Mouse (Mus musculus) megakaryocyte, embryonic 14.5 days (primary cell): Measurements from ENCODE around the gene Ndufs2. TPM values are rescaled to one million over a fixed set of nuclear protein-coding genes. Genes with fewer than 3 reads are reported as not detected.

Experiments used
- H3K27me3 ChIP-seq: replicated peaks from 2 replicates; pipeline ENCODE3; 2012; ENCODE audit warnings: inconsistent platforms
- H3K36me3 ChIP-seq: replicated peaks from 2 replicates; pipeline ENCODE3; 2012; ENCODE audit warnings: low read length, inconsistent platforms, mixed read lengths
- H3K4me1 ChIP-seq: 2 replicates; pipeline ENCODE4 v1.6.1; 2012; ENCODE audit warnings: inconsistent platforms
- H3K4me3 ChIP-seq: replicated peaks from 2 replicates; pipeline ENCODE3; 2012; ENCODE audit warnings: moderate library complexity, mild to moderate bottlenecking, inconsistent platforms
- H3K9me3 ChIP-seq: 2 replicates; pipeline ENCODE4 v1.6.1; 2012; ENCODE audit warnings: inconsistent platforms
- FLI1 ChIP-seq: IDR thresholded peaks from 2 replicates; pipeline ENCODE4 v1.6.1; 2012; ENCODE audit warnings: low read length, inconsistent platforms, mixed read lengths
- GATA1 ChIP-seq: IDR thresholded peaks from 3 replicates; pipeline ENCODE4 v1.6.1; 2012; ENCODE audit warnings: mixed read lengths, low read length, inconsistent platforms, borderline replicate concordance
- polyA plus RNA-seq: library from polyadenylated mRNA; stranded (reverse); fragments of >175 nt; gene quantifications from 2 replicates; pipeline ENCODE4 v1.2.3, GENCODE M21; 2012; ENCODE audit warnings: low replicate concordance; ENCODE audit not compliant: insufficient read depth

Ndufs2 gene
- polyA plus RNA-seq, 1 experiment = 49.7 TPM

DNA sequence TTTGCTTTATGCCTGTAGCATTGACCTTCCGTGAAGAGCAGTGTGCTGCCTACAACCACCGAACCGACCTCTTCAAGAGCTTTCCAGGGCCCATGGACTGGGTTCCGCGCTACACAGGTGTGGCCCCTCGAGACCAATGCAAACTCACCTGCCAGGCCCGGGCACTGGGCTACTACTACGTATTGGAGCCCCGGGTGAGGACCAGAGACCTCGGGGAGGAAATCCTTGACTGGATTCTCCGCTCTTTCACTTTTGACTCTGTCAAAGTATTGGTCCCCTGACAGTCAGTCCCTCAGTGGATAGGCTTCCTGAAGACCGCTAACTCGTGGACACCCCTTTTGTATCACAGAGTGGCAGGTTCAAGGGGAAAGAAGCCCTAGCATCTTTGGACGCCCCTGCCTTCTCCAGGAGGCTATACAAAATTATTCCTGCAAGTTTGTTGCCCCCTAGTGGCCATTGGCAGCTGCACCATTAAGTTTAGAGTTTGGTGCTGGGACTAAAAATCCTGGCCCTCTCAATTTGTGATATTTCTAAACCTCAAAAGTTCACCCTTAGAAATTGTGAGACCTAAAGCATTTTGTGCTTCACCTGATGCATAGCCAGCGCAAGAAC, 5.9 kb upstream of the Ndufs2 start:
- TF ChIP-seq FLI1 = no peak
- TF ChIP-seq GATA1 = no peak
- Histone ChIP-seq H3K4me1 (peaks cover 48% of the 10 kb centered on the region), H3K36me3 (no peaks in the 10 kb centered on the region), H3K9me3 (no peaks in the 10 kb centered on the region), H3K4me3 (peak overlapping the region; percentile 85), H3K27me3 (peaks cover 49% of the 10 kb centered on the region)

DNA sequence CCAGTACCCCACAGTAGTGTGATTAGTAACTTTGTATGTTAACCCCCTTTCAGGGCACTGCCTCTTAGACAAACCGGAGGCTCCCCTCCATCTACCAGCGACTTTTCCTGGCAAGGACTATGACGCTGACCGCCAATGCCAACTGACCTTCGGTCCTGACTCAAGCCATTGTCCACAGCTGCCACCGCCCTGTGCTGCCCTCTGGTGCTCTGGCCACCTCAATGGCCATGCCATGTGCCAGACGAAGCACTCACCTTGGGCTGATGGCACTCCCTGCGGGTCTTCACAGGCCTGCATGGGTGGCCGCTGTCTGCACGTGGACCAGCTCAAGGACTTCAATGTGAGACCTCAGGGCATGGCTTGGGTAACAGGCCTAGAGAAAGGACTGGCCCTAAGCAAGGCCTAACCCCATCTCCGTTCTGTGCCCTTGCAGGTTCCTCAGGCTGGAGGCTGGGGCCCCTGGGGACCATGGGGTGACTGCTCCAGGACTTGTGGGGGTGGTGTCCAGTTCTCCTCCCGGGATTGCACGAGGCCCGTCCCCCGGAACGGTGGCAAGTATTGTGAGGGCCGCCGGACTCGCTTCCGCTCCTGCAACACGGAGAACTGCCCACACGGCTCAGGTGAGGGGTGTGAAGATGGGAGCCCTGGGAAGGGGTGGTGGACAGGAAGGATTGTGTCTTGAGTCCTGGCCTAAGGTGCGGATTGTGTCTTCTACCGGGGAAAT, 5.1 kb upstream of the Ndufs2 start:
- TF ChIP-seq FLI1 (no peak), GATA1 (no peak)
- Histone ChIP-seq H3K36me3 (no peaks in the 10 kb centered on the region), H3K9me3 (no peaks in the 10 kb centered on the region), H3K4me3 (peak overlapping the region; percentile 14), H3K4me1 (peaks cover 55% of the 10 kb centered on the region), H3K27me3 (peaks cover 44% of the 10 kb centered on the region)

DNA sequence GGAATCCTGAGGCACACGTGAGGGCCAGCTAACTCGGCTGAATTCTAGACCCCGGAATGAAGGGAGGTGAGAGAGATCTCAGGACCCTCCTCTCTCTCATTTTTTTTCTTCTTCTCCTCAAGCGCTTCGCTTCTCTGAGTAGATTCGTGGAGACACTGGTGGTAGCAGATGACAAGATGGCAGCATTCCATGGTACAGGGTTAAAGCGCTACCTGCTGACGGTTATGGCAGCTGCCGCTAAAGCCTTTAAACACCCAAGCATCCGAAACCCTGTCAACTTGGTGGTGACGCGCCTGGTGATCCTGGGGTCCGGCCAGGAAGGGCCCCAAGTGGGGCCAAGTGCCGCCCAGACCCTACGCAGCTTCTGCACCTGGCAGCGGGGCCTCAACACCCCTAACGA, 1.2 kb upstream of the Ndufs2 start:
- H3K4me3 ChIP-seq = no peak overlapping the region
- peaks cover 73% of the 10 kb centered on the region for H3K4me1 ChIP-seq
- TF ChIP-seq GATA1 (no peak), FLI1 (no peak)
- no peaks in the 10 kb centered on the region for H3K9me3 ChIP-seq
- H3K36me3 ChIP-seq = no peaks in the 10 kb centered on the region
- peaks cover 25% of the 10 kb centered on the region for H3K27me3 ChIP-seq

DNA sequence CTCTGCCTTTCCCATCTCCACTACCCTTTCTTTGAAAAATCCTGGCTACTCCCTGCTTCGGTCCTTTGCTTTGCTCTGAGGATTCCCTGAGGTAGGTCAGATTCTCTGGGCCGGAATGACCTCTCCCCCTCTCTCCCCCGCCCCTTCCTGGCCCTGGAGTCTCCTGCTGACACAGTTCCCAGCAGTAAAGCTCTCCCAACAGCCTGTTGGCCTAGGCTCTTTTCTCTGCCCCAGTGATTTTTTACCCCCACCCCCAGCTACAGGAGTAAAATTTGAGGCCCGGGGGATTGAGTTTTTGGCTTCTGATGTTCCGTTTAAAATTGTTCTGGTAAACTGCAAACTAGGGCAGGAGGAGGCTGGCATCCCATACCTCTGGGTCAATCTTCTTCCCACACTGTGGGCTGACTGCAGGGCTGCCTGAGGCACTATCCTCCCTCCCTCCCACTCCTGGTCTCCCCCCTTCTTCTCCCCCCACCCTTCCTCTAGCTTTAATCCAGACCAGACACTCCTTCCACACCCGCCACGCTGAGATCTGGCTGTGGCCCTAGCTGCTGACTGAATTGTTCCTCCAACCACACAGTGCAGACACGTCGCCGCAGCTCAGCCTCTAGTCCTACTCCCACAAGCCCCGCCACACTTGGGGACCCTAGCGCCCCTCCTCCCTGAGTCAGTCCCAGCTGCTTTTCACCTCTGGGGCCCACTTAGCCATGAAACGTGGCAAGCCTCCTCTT, 571 bp upstream of the Ndufs2 start:
- Histone ChIP-seq H3K27me3 (peaks cover 25% of the 10 kb centered on the region), H3K4me1 (peaks cover 71% of the 10 kb centered on the region), H3K4me3 (no peak overlapping the region), H3K36me3 (no peaks in the 10 kb centered on the region), H3K9me3 (no peaks in the 10 kb centered on the region)
- TF ChIP-seq FLI1 (no peak), GATA1 (no peak)

DNA sequence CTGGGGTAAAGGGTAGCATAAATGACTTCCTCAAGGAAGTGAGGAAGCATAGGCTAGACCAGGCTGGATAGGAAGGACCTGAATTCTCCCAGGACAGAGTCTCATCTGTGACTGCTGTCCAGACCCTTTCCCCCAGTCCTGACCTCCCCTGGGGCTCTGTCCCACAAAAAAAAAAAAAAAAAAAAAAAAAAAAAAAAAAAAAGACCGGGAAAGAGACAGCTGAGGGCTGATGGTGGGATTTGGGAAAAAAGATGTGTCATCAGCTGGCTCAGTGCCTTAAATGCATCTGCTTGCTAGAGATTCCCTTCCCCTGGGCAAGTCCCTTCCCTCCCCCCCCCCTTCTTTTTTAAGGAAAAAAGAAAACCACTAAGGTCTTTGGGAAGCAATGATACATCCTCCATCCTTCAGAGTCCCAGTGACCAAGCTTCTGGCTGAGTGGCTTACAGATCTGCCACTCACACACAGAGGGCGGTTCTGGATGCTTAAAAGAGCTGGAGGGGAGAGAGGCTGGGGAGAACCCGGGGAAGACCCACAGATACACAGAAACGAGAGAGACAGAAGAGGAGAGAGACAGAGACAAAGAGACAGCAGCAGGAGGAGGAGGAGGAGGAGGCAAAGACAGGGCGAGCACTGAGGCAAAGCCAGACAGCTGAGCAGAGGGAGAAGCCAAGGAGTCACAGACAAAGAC, 1.1 kb downstream of the Ndufs2 start, which contains the start of gene Adamts4:
TSS of gene Adamts4 (plus strand) at position 509 of the 688 bp plus-strand sequence.
- H3K4me1 ChIP-seq = peaks cover 77% of the 10 kb centered on the region
- H3K27me3 ChIP-seq = peaks cover 25% of the 10 kb centered on the region
- peak within 1 kb of the TSS; percentile 4 for H3K4me3 ChIP-seq
- no peaks in the 10 kb centered on the region for H3K9me3 ChIP-seq
- no peak for TF ChIP-seq FLI1
- TF ChIP-seq GATA1 = no peak
- H3K36me3 ChIP-seq = peaks cover 7% of the 10 kb centered on the region

DNA sequence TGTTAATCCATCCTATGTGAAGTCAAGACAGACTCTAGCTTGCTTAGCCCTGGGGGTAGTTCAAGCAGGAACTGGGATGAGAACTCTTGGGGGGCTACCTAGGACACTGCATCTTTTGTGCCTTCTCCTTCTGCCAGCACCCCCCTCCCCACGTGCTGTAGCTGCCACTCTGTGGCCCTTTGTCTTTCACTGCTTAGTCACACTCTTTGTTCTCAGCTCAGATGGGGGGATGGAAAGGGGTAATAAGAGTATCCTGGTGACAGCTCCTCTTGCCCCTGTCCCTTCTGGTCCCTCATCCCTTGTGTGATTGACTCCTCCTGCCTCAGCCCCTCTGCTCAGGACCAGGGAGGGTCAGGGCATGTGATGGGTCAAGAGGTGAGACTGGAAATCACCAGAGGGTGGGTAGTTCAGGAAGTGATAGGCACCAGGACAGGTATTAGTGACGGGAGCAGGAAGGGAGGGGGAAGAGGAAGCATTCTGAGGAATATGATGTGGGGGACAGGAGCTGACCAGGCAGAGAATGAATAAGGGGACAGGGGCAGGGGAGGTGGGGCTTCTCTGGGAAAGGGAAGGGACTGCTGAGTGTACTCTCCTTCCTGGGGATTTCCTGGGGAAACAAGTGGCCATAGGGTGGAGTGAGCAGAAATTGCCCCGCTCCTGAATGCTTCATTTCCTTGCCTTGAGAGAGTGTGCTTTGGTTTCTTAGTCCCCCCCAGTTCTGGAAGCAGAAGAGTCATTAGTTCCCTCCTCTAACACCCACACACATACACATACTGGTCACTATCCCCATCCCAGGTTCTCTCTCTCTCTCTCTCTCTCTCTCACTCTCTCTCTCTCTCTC, 2.6 kb downstream of the Ndufs2 start:
- Histone ChIP-seq H3K27me3 (peaks cover 17% of the 10 kb centered on the region), H3K4me3 (peak overlapping the region; percentile 97), H3K4me1 (peaks cover 74% of the 10 kb centered on the region), H3K36me3 (peaks cover 18% of the 10 kb centered on the region), H3K9me3 (no peaks in the 10 kb centered on the region)
- no peak for TF ChIP-seq FLI1
- TF ChIP-seq GATA1 = no peak

DNA sequence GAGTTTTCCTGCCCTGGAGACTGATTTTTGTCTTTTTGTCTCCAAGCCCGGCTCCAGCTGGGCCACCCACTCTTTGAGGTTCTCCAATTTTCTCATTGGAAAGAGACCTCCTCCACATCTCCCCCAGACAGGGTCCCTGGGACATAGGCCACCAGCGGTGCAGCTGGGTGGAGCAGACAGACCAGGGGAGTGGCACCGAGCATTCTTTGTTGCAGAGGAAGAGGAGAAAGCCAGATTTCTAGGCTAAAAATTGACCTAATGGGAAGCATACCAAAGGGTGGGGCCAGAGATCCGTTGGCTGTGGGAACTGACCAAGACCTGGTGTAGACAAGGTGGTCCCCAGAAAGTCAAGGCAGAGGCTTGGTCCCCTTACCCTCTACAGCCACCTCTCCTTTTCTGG, 3.3 kb downstream of the Ndufs2 start:
- Histone ChIP-seq H3K4me3 (peak overlapping the region; percentile 97), H3K9me3 (no peaks in the 10 kb centered on the region), H3K27me3 (peaks cover 12% of the 10 kb centered on the region), H3K36me3 (peaks cover 25% of the 10 kb centered on the region), H3K4me1 (peaks cover 76% of the 10 kb centered on the region)
- no peak for TF ChIP-seq GATA1
- TF ChIP-seq FLI1 = no peak

DNA sequence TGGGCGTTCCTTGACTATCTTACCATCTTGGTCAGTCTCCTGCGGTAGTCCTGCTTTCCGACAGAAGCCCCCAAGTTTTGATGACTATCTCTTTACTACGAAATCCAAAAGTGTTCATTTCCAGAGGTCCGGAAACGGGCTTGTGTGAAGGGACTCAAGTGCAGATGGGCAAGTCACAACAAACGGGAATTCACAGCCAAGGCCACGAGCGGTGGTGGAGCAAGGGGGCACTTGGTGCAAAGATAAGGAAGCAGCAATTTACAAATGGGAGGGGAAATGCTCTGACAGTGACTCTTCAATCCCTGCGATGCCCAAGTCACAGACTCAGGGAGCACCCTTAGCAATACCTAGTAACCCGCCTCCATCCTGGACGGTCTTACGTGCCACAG, 3.7 kb downstream of the Ndufs2 start:
- peaks cover 8% of the 10 kb centered on the region for H3K27me3 ChIP-seq
- TF ChIP-seq FLI1 (no peak), GATA1 (no peak)
- peaks cover 30% of the 10 kb centered on the region for H3K36me3 ChIP-seq
- H3K4me1 ChIP-seq = peaks cover 72% of the 10 kb centered on the region
- no peaks in the 10 kb centered on the region for H3K9me3 ChIP-seq
- H3K4me3 ChIP-seq = peak overlapping the region; percentile 97

DNA sequence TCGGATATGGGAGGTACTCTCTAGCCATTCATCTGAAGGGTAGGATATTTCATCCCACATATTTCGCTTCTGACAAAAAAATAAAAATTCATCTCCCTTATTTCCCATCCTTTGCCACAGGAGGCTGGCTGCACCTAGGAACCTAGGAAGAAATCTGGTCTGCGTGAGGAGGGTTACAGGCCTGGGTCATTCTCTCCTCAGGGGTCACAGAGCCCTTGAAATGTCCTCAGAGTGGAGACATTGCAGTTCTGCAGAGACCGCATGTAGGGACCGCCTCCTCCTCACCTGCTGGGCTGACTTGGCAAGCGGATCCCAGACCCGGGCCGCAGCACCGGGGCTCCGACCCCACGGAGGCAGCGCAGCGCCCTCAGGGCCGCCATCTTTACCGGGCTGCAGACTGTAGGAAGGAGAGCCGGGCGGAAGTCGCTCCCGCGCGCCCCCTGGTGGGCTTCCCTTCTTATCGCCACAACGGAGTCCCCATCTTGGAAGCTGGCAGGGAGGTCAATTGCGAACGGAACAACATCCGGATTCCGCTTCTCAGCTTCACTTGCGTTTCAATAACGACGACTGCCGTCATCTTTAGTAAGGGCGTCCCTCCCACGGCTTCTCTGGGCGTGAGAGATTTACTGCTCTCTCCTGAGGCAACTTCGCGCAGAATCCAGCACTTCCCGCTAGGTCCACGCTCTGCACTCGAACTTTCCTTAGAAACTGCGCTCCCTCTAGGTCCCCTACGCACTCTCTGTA, 4.3 kb downstream of the Ndufs2 start:
- H3K4me1 ChIP-seq = peaks cover 66% of the 10 kb centered on the region
- H3K36me3 ChIP-seq = peaks cover 34% of the 10 kb centered on the region
- H3K27me3 ChIP-seq = peaks cover 8% of the 10 kb centered on the region
- peak overlapping the region; percentile 97 for H3K4me3 ChIP-seq
- no peak for TF ChIP-seq FLI1
- peak; percentile 6; the same call in 1 of the 3 replicates for TF ChIP-seq GATA1
- H3K9me3 ChIP-seq = no peaks in the 10 kb centered on the region
